Mouse (Mus musculus): ENCODE data around the gene Fgf15.

GRCm38 (mm10) chr7:144894706-144895105 is 1.6 kb upstream of the Fgf15 start:
- TF ChIP-seq POLR2A (IDR thresholded peaks at IDR 0.05; ENCODE audit: low read depth, low read length) (no peak), CTCF (IDR thresholded peaks at IDR 0.05; ENCODE audit: borderline replicate concordance, insufficient read depth, low read length) (no peak)
